Mouse (Mus musculus) c-Kit-negative CD71-positive TER-119-positive erythroid progenitor cells, embryonic 14.5 days (primary cell): ENCODE data around the gene Spesp1.

ENCODE experiments used
- DNase-seq: peaks from one replicate; pipeline ENCODE4 v3.0.0-alpha.2; 2013; ENCODE audit warnings: low read depth, low spot score

The Spesp1 gene

DNA sequence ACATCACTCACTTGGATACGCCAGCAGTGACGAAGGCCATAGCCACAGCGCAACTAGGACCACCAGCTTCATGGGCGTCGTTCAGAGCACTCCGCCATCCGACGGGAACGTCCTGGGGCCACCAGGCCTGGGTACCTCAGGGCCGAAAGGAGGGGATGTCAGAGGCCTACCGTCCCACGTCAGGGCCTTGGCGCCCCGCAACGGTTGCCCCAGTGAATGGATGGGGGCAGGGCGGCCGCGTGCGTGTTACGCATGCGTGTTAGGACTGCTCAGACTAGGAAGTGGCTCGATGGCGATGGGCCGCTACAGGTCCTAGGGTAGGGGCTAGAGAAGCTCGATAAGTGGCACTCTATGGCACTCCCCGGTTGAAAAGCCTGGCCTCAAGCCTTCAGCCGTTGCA lies at the start of gene Spesp1:
TSS of gene Spesp1 (minus strand) at position 218 of the 400 bp plus-strand sequence.
- DNase-seq = no peak

DNA sequence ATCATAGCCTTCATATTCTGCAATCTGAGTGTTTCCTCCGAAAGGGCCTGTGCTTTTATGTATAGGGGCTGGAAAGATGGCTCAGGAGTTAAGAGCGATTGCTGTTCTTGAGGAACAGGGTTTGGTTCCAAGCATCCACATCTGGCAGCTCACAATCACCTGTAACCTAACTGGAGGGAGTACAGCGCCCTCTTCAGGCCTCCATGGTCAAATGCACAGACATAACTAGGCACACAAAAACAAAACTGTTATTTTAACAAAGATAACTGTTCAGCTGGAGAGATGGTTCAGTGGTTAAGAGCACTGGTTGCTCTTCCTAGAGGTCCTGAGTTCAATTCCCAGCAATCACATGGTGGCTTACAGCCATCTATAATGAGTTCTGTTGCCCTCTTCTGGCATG lies 44.0 kb upstream of the Spesp1 start:
- DNase-seq = no peak

DNA sequence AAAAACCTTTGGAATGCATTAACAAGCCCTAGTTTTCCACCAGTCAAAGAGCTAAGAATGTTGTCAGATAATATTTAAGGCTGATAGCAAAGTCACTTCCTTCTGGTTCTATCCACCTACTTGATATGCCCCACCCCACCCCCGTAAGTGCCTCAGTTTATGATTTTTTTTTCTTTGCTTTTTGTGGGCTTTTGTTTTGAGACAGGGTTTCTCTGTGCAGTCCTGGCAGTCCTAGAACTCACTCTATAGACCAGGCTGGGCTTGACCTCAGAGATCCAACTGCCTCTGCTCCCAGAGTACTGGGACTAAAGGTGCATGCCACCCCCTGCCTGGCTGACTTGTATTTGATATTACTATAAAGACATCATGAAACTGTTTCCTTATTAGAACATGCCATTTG lies 41.8 kb upstream of the Spesp1 start:
- no peak for DNase-seq

DNA sequence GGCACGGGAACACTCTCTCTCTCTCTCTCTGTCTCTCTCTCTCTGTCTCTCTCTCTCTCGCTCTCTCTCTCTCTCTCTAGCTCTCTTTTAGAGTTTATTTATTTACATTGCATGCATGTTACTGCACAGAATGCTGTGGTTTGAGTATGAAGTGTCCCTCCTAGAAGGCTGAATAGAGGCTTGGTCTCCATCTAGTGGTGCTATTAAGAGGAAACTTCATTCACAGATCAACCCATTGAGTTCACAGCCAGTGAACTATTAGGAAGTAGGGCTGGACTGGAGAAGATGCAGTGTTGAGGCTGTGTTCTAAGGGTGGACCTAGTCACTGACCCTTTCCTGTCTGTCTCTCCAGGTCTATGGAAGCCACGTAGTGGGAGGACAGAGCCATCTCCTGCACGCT lies 36.7 kb upstream of the Spesp1 start:
- DNase-seq = no peak

GRCm38 (mm10) chr9:62315556-62315955 lies 33.5 kb upstream of the Spesp1 start:
- no peak for DNase-seq

GRCm38 (mm10) chr9:62296891-62297290 lies 14.9 kb upstream of the Spesp1 start:
- DNase-seq = no peak

GRCm38 (mm10) chr9:62295006-62295698 lies 13.1 kb upstream of the Spesp1 start:
- DNase-seq = peak; percentile 50

GRCm38 (mm10) chr9:62287633-62288025 lies 5.6 kb upstream of the Spesp1 start:
- no peak for DNase-seq

- peak; percentile 26 for DNase-seq
These were observed 5.1 kb upstream of the Spesp1 start for GRCm38 (mm10) chr9:62286967-62287632.

GRCm38 (mm10) chr9:62284266-62284665 lies 2.3 kb upstream of the Spesp1 start:
- no peak for DNase-seq

DNA sequence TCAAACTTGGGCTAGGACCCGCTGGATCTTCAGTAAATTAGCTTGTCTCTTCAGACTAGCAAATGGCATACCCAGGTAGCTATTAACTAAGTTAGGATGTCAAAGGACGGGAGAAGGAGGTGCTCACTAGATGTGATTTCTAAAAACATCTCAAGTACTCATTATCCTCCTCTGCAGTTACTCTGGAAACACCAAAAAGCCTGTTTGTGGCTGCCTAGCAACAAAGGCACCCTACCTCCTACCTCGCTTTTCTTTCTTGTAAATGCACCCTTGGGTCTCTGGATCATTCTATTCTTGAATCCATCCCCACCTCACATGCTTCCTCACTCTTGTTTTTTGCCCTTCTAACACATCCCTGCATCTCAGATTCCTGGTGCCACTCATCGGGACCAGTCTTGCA lies 5.1 kb downstream of the Spesp1 start:
- DNase-seq = no peak

DNA sequence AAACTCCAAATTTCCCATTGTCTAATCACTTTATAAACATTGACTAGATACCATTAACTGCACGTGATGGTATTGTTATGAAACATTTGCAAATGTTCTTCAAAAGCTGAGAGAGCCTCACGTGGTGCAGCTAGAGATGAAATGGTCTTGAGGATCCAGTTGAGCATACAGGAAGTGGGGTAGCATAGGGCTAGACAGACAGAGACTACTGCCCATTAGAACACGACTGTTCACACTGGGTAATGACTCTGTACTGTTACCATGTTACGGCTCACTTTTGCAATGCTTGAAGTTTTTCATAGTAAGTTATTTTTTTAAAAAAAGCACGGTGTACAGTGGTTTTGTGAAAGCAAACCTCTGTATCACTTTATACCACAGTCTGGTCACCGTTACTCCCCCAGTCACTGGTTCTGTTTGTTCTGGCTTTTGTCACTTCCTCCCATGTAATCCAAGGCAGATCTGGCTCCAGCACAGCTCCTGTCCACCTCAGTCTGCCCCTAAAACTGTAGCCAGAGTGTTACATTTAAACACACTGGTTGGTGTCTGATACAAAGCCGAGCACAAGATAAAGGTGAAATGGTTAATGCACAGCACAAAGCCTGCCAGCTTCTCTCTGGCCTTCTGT lies 11.1 kb downstream of the Spesp1 start:
- DNase-seq = no peak

DNA sequence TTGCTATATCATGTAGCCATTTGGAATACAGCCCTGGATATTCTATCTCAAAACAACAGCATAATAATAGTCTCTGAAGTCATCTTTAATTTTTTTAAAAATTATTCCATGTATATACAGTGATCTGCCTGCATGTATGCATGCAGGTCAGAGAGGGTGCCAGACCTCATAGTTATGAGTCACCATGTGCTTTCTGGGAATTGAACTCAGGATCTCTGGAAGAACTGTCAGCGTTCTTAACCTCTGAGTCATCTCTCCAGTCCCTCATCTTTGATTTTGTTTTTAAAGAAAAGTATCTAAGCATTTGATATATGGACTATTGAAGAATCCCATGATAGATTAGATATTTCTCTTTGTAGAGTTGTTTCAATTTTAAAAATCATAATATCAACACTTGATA lies 12.8 kb downstream of the Spesp1 start:
- DNase-seq = no peak

GRCm38 (mm10) chr9:62265278-62265677 lies 16.7 kb downstream of the Spesp1 start:
- DNase-seq = no peak

GRCm38 (mm10) chr9:62263652-62264051 lies 18.4 kb downstream of the Spesp1 start:
- DNase-seq = no peak

DNA sequence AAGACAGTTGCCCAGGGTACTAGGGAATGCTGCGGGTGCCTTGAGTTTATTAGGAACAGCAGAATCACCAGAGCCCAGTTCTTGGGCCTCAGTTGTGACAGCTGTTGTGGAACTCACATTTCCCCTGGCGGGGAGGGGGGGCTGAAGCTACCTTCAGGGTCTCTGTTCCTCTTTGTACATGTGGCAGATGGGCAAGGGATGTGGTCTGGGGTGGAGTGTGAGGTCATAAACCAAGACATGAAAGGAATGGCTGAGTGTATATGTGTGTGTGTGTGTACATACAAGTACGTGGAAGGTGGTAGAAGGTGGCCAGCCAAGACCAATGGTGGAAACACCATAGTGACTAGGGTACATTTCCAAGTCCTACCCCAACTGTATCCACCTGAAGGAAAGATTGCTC lies 20.6 kb downstream of the Spesp1 start:
- no peak for DNase-seq

GRCm38 (mm10) chr9:62261006-62261405 lies 21.0 kb downstream of the Spesp1 start:
- no peak for DNase-seq

- no peak for DNase-seq
These were observed 24.0 kb downstream of the Spesp1 start for GRCm38 (mm10) chr9:62258005-62258404.

GRCm38 (mm10) chr9:62255896-62256576 lies 26.0 kb downstream of the Spesp1 start:
- no peak for DNase-seq

DNA sequence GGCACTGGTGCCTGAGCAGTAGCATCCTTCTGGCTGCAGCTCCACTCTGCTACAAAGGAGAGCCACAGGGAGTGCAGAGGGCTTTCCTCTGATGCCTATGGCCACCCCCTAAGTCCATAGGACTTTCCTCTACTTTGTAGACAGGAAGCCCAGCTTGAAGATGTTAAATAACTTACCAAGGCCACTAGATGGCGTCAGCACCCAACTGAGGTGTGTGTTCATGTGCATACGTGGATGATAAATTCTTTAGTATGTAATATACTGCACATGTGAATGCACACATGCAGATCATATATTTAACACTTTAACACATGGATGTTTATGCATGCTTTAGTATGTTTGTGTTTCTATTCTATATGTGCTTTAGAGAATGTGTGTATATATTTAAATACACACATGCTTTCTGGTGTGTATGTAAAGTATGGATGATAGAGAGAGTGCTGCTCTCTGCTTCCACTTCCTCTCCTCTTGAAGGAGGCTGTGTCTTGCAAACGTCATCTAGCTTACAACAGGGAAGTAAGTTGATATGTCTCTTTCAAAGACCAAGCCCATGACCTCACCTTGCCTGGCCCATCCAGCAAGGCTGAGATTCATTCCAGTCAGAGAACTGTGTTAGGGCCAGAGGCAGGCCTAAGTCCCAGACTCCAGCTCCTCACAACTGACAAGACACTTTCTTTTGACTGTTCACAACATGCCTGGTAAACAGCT lies 28.1 kb downstream of the Spesp1 start:
- peak; percentile 12 for DNase-seq

- DNase-seq = no peak
These were observed 31.7 kb downstream of the Spesp1 start for GRCm38 (mm10) chr9:62250296-62250695.
